In genomic region chr19:5704801-5705571, GRCm38 (mm10) we compare ENCODE assay signal across 8 mouse cellular contexts. TPM values are rescaled to one million over a fixed set of nuclear protein-coding genes. Genes with fewer than 3 reads are reported as not detected.
DNase-seq lines count a peak whose midpoint lies in the region; ATAC-seq and TF ChIP-seq lines count a peak whose summit lies in the region.

No protein-coding gene starts in this region.

- no peak for DNase-seq in gastrocnemius, adult 2 months
- DNase-seq in gastrocnemius, adult 18-20 months (ENCODE audit: low spot score) = no peak
- no peak for DNase-seq in CH12.LX (ENCODE audit: extremely low read depth)
- DNase-seq in stomach, postnatal 0 days (ENCODE audit: low spot score) = peak; percentile 68
- no peak for DNase-seq in left cerebral cortex, postnatal 25 days (ENCODE audit: low spot score in 2 of 2)
- DNase-seq in left cerebral cortex, postnatal 4 days = no peak

- H3K4me3 ChIP-seq in gastrocnemius, adult 2 months = no peak overlapping the region
- no peak overlapping the region for H3K4me3 ChIP-seq in CH12.LX (replicated peaks in 1 of 3; ENCODE audit: low read depth in 2 of 3, low read length in 2 of 3, poor library complexity in 1 of 3)
- H3K4me3 ChIP-seq in forebrain, embryonic 16.5 days (replicated peaks; ENCODE audit: low read length) = no peak overlapping the region
- H3K4me3 ChIP-seq in liver, embryonic 12.5 days = 0 out of 2 replicates have a peak overlapping the region, but pooled peaks have one; percentile 10
- H3K4me3 ChIP-seq in stomach, postnatal 0 days (ENCODE audit: low read depth, low read length) = no peak overlapping the region

- dilution Hi-C loops in CH12.LX (cut with MboI; ENCODE audit: extremely low pct_ligation_motif_present, extremely low pct_unique_long_range_greater_than_20kb, low sequenced_read_pairs) = no loop called here

- TF ChIP-seq RAD21 in CH12.LX (IDR thresholded peaks at IDR 0.05; ENCODE audit: low read depth, low read length) = no peak

- peaks cover 59 to 91% of the 10 kb centered on the region in 2 experiments for H3K36me3 ChIP-seq in CH12.LX (replicated peaks in 1 of 2; ENCODE audit: control insufficient read depth in 1 of 2, insufficient read depth in 1 of 2, low read length in 1 of 2)
- H3K36me3 ChIP-seq in forebrain, embryonic 16.5 days (ENCODE audit: control insufficient read depth, insufficient read depth) = peaks cover 32% of the 10 kb centered on the region
- H3K36me3 ChIP-seq in liver, embryonic 12.5 days = peaks cover 81% of the 10 kb centered on the region
- H3K36me3 ChIP-seq in stomach, postnatal 0 days (ENCODE audit: control insufficient read depth, insufficient read depth, low read length) = peaks cover 27% of the 10 kb centered on the region

- WGBS in forebrain, embryonic 16.5 days = 45% methylated on average over 10 of the region's 10 CpGs
- 42% methylated on average over 10 of the region's 10 CpGs for WGBS in liver, embryonic 12.5 days (ENCODE audit: insufficient replicate concordance)
- WGBS in stomach, postnatal 0 days = 16% methylated on average over 10 of the region's 10 CpGs

- H3K4me1 ChIP-seq in CH12.LX (ENCODE audit: control insufficient read depth in 1 of 2, insufficient read depth in 2 of 2) = peaks cover 0 to 16% of the 10 kb centered on the region in 2 experiments; a peak in 2 of 4 replicates
- no peaks in the 10 kb centered on the region for H3K4me1 ChIP-seq in forebrain, embryonic 16.5 days (replicated peaks; ENCODE audit: control insufficient read depth, insufficient read depth, low read length)
- H3K4me1 ChIP-seq in liver, embryonic 12.5 days = peaks cover 38% of the 10 kb centered on the region
- peaks cover 11% of the 10 kb centered on the region for H3K4me1 ChIP-seq in stomach, postnatal 0 days (replicated peaks; ENCODE audit: control insufficient read depth, insufficient read depth)

- in situ Hi-C loops in CH12.LX (cut with MboI; ENCODE audit: low pct_ligation_motif_present, low pct_unique_long_range_greater_than_20kb, low sequenced_read_pairs) = loop anchor here (5.0 kb wide), 1 partner anchor 67 kb away; the partner anchor contains the start of gene Scyl1

- peak; percentile 13; the same call in 1 of the 2 replicates for TF ChIP-seq POLR2A in CH12.LX (IDR thresholded peaks at IDR 0.05; ENCODE audit: low read depth, low read length)

- no peaks in the 10 kb centered on the region for H3K79me2 ChIP-seq in CH12.LX (replicated peaks; ENCODE audit: control insufficient read depth, extremely low read depth, insufficient read depth, poor library complexity, severe bottlenecking)

- peak overlapping the region; percentile 29 for H3K27ac ChIP-seq in gastrocnemius, adult 2 months
- no peak overlapping the region for H3K27ac ChIP-seq in CH12.LX (ENCODE audit: insufficient read depth, low read depth)
- H3K27ac ChIP-seq in forebrain, embryonic 16.5 days (ENCODE audit: low read length) = no peak overlapping the region; the same call in 1 of the 2 replicates
- peak overlapping the region; percentile 86 for H3K27ac ChIP-seq in liver, embryonic 12.5 days
- H3K27ac ChIP-seq in stomach, postnatal 0 days (replicated peaks) = peak overlapping the region; percentile 94

- no peaks in the 10 kb centered on the region for H3K27me3 ChIP-seq in CH12.LX (replicated peaks)
- no peaks in the 10 kb centered on the region for H3K27me3 ChIP-seq in forebrain, embryonic 16.5 days (replicated peaks; ENCODE audit: control insufficient read depth, insufficient read depth, low read length)
- no peaks in the 10 kb centered on the region for H3K27me3 ChIP-seq in liver, embryonic 12.5 days (replicated peaks)
- H3K27me3 ChIP-seq in stomach, postnatal 0 days (ENCODE audit: control insufficient read depth, insufficient read depth, low read length) = no peaks in the 10 kb centered on the region

- no peak overlapping the region for H3K4me2 ChIP-seq in CH12.LX (ENCODE audit: insufficient read depth, low read depth, poor library complexity, severe bottlenecking)
- no peak overlapping the region for H3K4me2 ChIP-seq in forebrain, embryonic 16.5 days (ENCODE audit: low read length)
- H3K4me2 ChIP-seq in liver, embryonic 12.5 days = peak overlapping the region; percentile 59
- H3K4me2 ChIP-seq in stomach, postnatal 0 days (replicated peaks; ENCODE audit: low read depth) = peak overlapping the region; percentile 35

- intact Hi-C loops in gastrocnemius, adult 2 months (cut with DNase I) = loop anchor here (10.0 kb wide), 1 partner anchor 160 kb away; no protein-coding TSS in a partner anchor
- intact Hi-C loops in left cerebral cortex, postnatal 25 days (cut with DNase I) = no loop called here
- intact Hi-C loops in left cerebral cortex, postnatal 4 days (cut with DNase I) = no loop called here

- no peak for TF ChIP-seq CTCF in gastrocnemius, adult 2 months (IDR thresholded peaks at IDR 0.05)
- no peak for TF ChIP-seq CTCF in CH12.LX (conservative IDR thresholded peaks at IDR 0.05 in 1 of 2, IDR thresholded peaks at IDR 0.05 in 1 of 2; ENCODE audit: low read depth in 2 of 2, low read length in 2 of 2)
- 0 out of 2 replicates have a peak, but pooled peaks have one; percentile 27 for TF ChIP-seq CTCF in stomach, postnatal 0 days (IDR thresholded peaks at IDR 0.05; ENCODE audit: low read depth)

- H3K9me3 ChIP-seq in CH12.LX (replicated peaks; ENCODE audit: low read length) = no peaks in the 10 kb centered on the region
- H3K9me3 ChIP-seq in forebrain, embryonic 16.5 days (ENCODE audit: control insufficient read depth, low read length) = no peaks in the 10 kb centered on the region
- H3K9me3 ChIP-seq in liver, embryonic 12.5 days (replicated peaks) = no peaks in the 10 kb centered on the region
- no peaks in the 10 kb centered on the region for H3K9me3 ChIP-seq in stomach, postnatal 0 days (ENCODE audit: control insufficient read depth, low read length)

- ATAC-seq in forebrain, embryonic 16.5 days = peak; percentile 21; the same call in 1 of the 2 replicates
- ATAC-seq in liver, embryonic 12.5 days = peak; percentile 82
- peak; percentile 81 for ATAC-seq in stomach, postnatal 0 days (ENCODE audit: low FRiP score, low TSS enrichment)

- no peak overlapping the region for H3K9ac ChIP-seq in CH12.LX (ENCODE audit: insufficient read depth, low read depth)
- H3K9ac ChIP-seq in forebrain, embryonic 16.5 days (replicated peaks; ENCODE audit: low read depth, low read length) = no peak overlapping the region
- peak overlapping the region; percentile 63 for H3K9ac ChIP-seq in liver, embryonic 12.5 days
- peak overlapping the region; percentile 47 for H3K9ac ChIP-seq in stomach, postnatal 0 days (ENCODE audit: low read length)

- no peak for TF ChIP-seq EP300 in CH12.LX (IDR thresholded peaks at IDR 0.05; ENCODE audit: low read length)
- TF ChIP-seq EP300 in stomach, postnatal 0 days (optimal IDR thresholded peaks at IDR 0.05) = no peak

RNA-seq across cellular contexts. Expression of gene Kcnk7, which starts 0.8 kb away (rescaled TPM):
- not detected for total RNA-seq in gastrocnemius, adult 2 months (2021)
- total RNA-seq in gastrocnemius, adult 18-20 months (2021) = not detected
- total RNA-seq in CH12.LX (2012; rRNA removed) (not detected in 2 replicates), CH12.LX (2014; rRNA removed) (not detected in 2 replicates)
- 0.26 and 0.30 TPM in 2 replicates for polyA plus RNA-seq in CH12.LX (2012; ENCODE audit: insufficient read length, low read depth)
- 0.24 and 0.48 TPM in 2 replicates for polyA plus RNA-seq in forebrain, embryonic 16.5 days (2015; fragmentation: Nextera tagmentation; extraction: Ambion mirVana)
- 0.18 and 0.19 TPM in 2 replicates for polyA plus RNA-seq in liver, embryonic 12.5 days (2016; fragmentation: Nextera tagmentation; extraction: Ambion mirVana)
- 8.4 and 9.5 TPM in 2 replicates for polyA plus RNA-seq in stomach, postnatal 0 days (2015; fragmentation: Nextera tagmentation; extraction: Ambion mirVana)
- total RNA-seq in left cerebral cortex, postnatal 25 days (2021) = not detected
- not detected for total RNA-seq in left cerebral cortex, postnatal 4 days (2021)

RNA-seq across cellular contexts. Expression of gene Pcnx3, which starts 16.3 kb away (rescaled TPM):
- total RNA-seq in gastrocnemius, adult 2 months (2021) = 10 to 100 TPM; 12.6 to 14.0 TPM
- total RNA-seq in gastrocnemius, adult 18-20 months (2021) = 10 to 100 TPM; 12.5 to 13.8 TPM
- total RNA-seq in CH12.LX (2012; rRNA removed) (27.2 and 28.6 TPM in 2 replicates), CH12.LX (2014; rRNA removed) (5.1 and 7.1 TPM in 2 replicates)
- 28.3 and 34.5 TPM in 2 replicates for polyA plus RNA-seq in CH12.LX (2012; ENCODE audit: insufficient read length, low read depth)
- polyA plus RNA-seq in forebrain, embryonic 16.5 days (2015; fragmentation: Nextera tagmentation; extraction: Ambion mirVana) = 24.1 and 28.7 TPM in 2 replicates
- 18.4 and 18.6 TPM in 2 replicates for polyA plus RNA-seq in liver, embryonic 12.5 days (2016; fragmentation: Nextera tagmentation; extraction: Ambion mirVana)
- 6.5 and 7.9 TPM in 2 replicates for polyA plus RNA-seq in stomach, postnatal 0 days (2015; fragmentation: Nextera tagmentation; extraction: Ambion mirVana)
- 10 to 100 TPM; 63.6 to 67.9 TPM for total RNA-seq in left cerebral cortex, postnatal 25 days (2021)
- 10 to 100 TPM; 87.7 to 91.7 TPM for total RNA-seq in left cerebral cortex, postnatal 4 days (2021)

RNA-seq across cellular contexts. Expression of gene Map3k11, which starts 16.4 kb away (rescaled TPM):
- total RNA-seq in gastrocnemius, adult 2 months (2021) = 10 to 100 TPM in 1 of 2 experiments, 1 to 10 TPM in 1; 8.7 to 11.8 TPM
- 1 to 10 TPM; 8.6 to 9.4 TPM for total RNA-seq in gastrocnemius, adult 18-20 months (2021)
- total RNA-seq in CH12.LX (2012; rRNA removed) (16.0 and 17.6 TPM in 2 replicates), CH12.LX (2014; rRNA removed) (4.8 and 6.0 TPM in 2 replicates)
- polyA plus RNA-seq in CH12.LX (2012; ENCODE audit: insufficient read length, low read depth) = 13.5 and 14.2 TPM in 2 replicates
- 10.0 and 10.7 TPM in 2 replicates for polyA plus RNA-seq in forebrain, embryonic 16.5 days (2015; fragmentation: Nextera tagmentation; extraction: Ambion mirVana)
- 25.8 and 27.7 TPM in 2 replicates for polyA plus RNA-seq in liver, embryonic 12.5 days (2016; fragmentation: Nextera tagmentation; extraction: Ambion mirVana)
- polyA plus RNA-seq in stomach, postnatal 0 days (2015; fragmentation: Nextera tagmentation; extraction: Ambion mirVana) = 14.0 and 16.5 TPM in 2 replicates
- total RNA-seq in left cerebral cortex, postnatal 25 days (2021) = 10 to 100 TPM; 16.1 to 17.2 TPM
- 10 to 100 TPM; 14.3 to 14.6 TPM for total RNA-seq in left cerebral cortex, postnatal 4 days (2021)

RNA-seq across cellular contexts. Expression of gene Ehbp1l1, which starts 21.1 kb away (rescaled TPM):
- 100 to 1,000 TPM; 218 to 220 TPM for total RNA-seq in gastrocnemius, adult 2 months (2021)
- total RNA-seq in gastrocnemius, adult 18-20 months (2021) = 100 to 1,000 TPM; 210 to 241 TPM
- total RNA-seq in CH12.LX (2012; rRNA removed) (52.1 and 57.0 TPM in 2 replicates), CH12.LX (2014; rRNA removed) (26.9 and 30.4 TPM in 2 replicates)
- polyA plus RNA-seq in CH12.LX (2012; ENCODE audit: insufficient read length, low read depth) = 62.6 and 71.9 TPM in 2 replicates
- polyA plus RNA-seq in forebrain, embryonic 16.5 days (2015; fragmentation: Nextera tagmentation; extraction: Ambion mirVana) = 12.0 and 20.0 TPM in 2 replicates
- polyA plus RNA-seq in liver, embryonic 12.5 days (2016; fragmentation: Nextera tagmentation; extraction: Ambion mirVana) = 122 and 124 TPM in 2 replicates
- 28.0 and 29.5 TPM in 2 replicates for polyA plus RNA-seq in stomach, postnatal 0 days (2015; fragmentation: Nextera tagmentation; extraction: Ambion mirVana)
- 10 to 100 TPM; 24.6 to 27.3 TPM for total RNA-seq in left cerebral cortex, postnatal 25 days (2021)
- 10 to 100 TPM; 41.9 to 48.6 TPM for total RNA-seq in left cerebral cortex, postnatal 4 days (2021)

RNA-seq across cellular contexts. Expression of gene Fam89b, which starts 24.5 kb away (rescaled TPM):
- total RNA-seq in gastrocnemius, adult 2 months (2021) = 10 to 100 TPM; 22.2 to 22.6 TPM
- total RNA-seq in gastrocnemius, adult 18-20 months (2021) = 10 to 100 TPM; 20.1 to 21.3 TPM
- total RNA-seq in CH12.LX (2012; rRNA removed) = 13.4 and 14.5 TPM in 2 replicates
- total RNA-seq in CH12.LX (2014; rRNA removed) = 7.5 and 9.2 TPM in 2 replicates
- 4.7 and 7.5 TPM in 2 replicates for polyA plus RNA-seq in CH12.LX (2012; ENCODE audit: insufficient read length, low read depth)
- 170 and 177 TPM in 2 replicates for polyA plus RNA-seq in forebrain, embryonic 16.5 days (2015; fragmentation: Nextera tagmentation; extraction: Ambion mirVana)
- polyA plus RNA-seq in liver, embryonic 12.5 days (2016; fragmentation: Nextera tagmentation; extraction: Ambion mirVana) = 45.1 and 45.3 TPM in 2 replicates
- 51.9 and 52.1 TPM in 2 replicates for polyA plus RNA-seq in stomach, postnatal 0 days (2015; fragmentation: Nextera tagmentation; extraction: Ambion mirVana)
- 10 to 100 TPM; 30.0 to 30.2 TPM for total RNA-seq in left cerebral cortex, postnatal 25 days (2021)
- 10 to 100 TPM; 72.4 to 72.5 TPM for total RNA-seq in left cerebral cortex, postnatal 4 days (2021)

Comparison
In these comparisons a context has a peak if more than half of its experiments do, and no peak if none do; other contexts are left out.
1. H3K27ac ChIP-seq: peak in gastrocnemius, adult 2 months (single experiment), liver, embryonic 12.5 days (single experiment) and stomach, postnatal 0 days (single experiment); none in CH12.LX (single experiment) and forebrain, embryonic 16.5 days (single experiment).
2. H3K4me2 ChIP-seq: peak in liver, embryonic 12.5 days (single experiment) and stomach, postnatal 0 days (single experiment); none in CH12.LX (single experiment) and forebrain, embryonic 16.5 days (single experiment).
3. H3K9ac ChIP-seq: peak in liver, embryonic 12.5 days (single experiment) and stomach, postnatal 0 days (single experiment); none in CH12.LX (single experiment) and forebrain, embryonic 16.5 days (single experiment).
4. ATAC-seq: peak in every context shown above with its lines; median percentile 82 in liver, embryonic 12.5 days; 81 in stomach, postnatal 0 days; 21 in forebrain, embryonic 16.5 days.